Mouse (Mus musculus) layer of hippocampus, adult 11-12 months (tissue): ENCODE measurements around the gene Arhgap30.
A peak's percentile ranks its signal among the peaks of the same experiment; 100 is the strongest.

Experiments used
- DNase-seq: peaks from one replicate; pipeline ENCODE4 v3.0.0; 2022; ENCODE audit warnings: low spot score

The Arhgap30 gene

GRCm38 (mm10) chr1:171432158-171432557 is 43.4 kb downstream of the Arhgap30 start:
- no peak for DNase-seq

- no peak for DNase-seq
Observed at GRCm38 (mm10) chr1:171435288-171435814, 46.6 kb downstream of the Arhgap30 start.

GRCm38 (mm10) chr1:171435974-171436373 is 47.2 kb downstream of the Arhgap30 start:
- no peak for DNase-seq

GRCm38 (mm10) chr1:171437264-171438013 is 48.7 kb downstream of the Arhgap30 start, which contains the start of gene F11r:
F11r (plus strand) TSS chr1:171437535.
- peak; percentile 55 for DNase-seq

- no peak for DNase-seq
Observed at GRCm38 (mm10) chr1:171438014-171438670, 49.4 kb downstream of the Arhgap30 start.

GRCm38 (mm10) chr1:171439072-171439471 is 50.3 kb downstream of the Arhgap30 start:
- DNase-seq = no peak

GRCm38 (mm10) chr1:171440025-171440725 is 51.4 kb downstream of the Arhgap30 start:
- no peak for DNase-seq

GRCm38 (mm10) chr1:171441466-171442412 is 53.0 kb downstream of the Arhgap30 start:
- DNase-seq = no peak

- no peak for DNase-seq
Observed at GRCm38 (mm10) chr1:171442413-171442760, 53.6 kb downstream of the Arhgap30 start.

- DNase-seq = no peak
Observed at GRCm38 (mm10) chr1:171445050-171445449, 56.3 kb downstream of the Arhgap30 start.

GRCm38 (mm10) chr1:171446854-171447253 is 58.1 kb downstream of the Arhgap30 start:
- no peak for DNase-seq

- DNase-seq = no peak
Observed at GRCm38 (mm10) chr1:171447692-171448091, 58.9 kb downstream of the Arhgap30 start.

GRCm38 (mm10) chr1:171450062-171450461 is 61.3 kb downstream of the Arhgap30 start:
- no peak for DNase-seq

- no peak for DNase-seq
Observed at GRCm38 (mm10) chr1:171451001-171451400, 62.2 kb downstream of the Arhgap30 start.

- DNase-seq = no peak
Observed at GRCm38 (mm10) chr1:171452522-171452921, 63.8 kb downstream of the Arhgap30 start.

GRCm38 (mm10) chr1:171452923-171453322 is 64.2 kb downstream of the Arhgap30 start:
- no peak for DNase-seq

- DNase-seq = no peak
Observed at GRCm38 (mm10) chr1:171454926-171455325, 66.2 kb downstream of the Arhgap30 start.

GRCm38 (mm10) chr1:171457568-171457967 is 68.8 kb downstream of the Arhgap30 start:
- no peak for DNase-seq

GRCm38 (mm10) chr1:171459791-171460190 is 71.0 kb downstream of the Arhgap30 start:
- no peak for DNase-seq
